Mouse (Mus musculus) gastrocnemius, postnatal 25 days (tissue): ENCODE data around the gene Gm49398. TPM values are rescaled to one million over a fixed set of nuclear protein-coding genes. Genes with fewer than 3 reads are reported as not detected.

Experiments
- DNase-seq: peaks from one replicate; pipeline ENCODE4 v3.0.0; 2022
- long read RNA-seq, 2 experiments: library from polyadenylated mRNA; stranded (forward); transcript quantifications; one replicate each; pipeline ENCODE4 v2.0.0; 2021
- microRNA-seq, 2 experiments: library from miRNA; unstranded; fragments of <30 nt; microRNA quantifications; one replicate each; pipeline ENCODE4 v1.2.0; 2021; ENCODE audit warnings: borderline replicate concordance in 2 of 2
- total RNA-seq, 2 experiments: library from RNA; stranded (reverse); gene quantifications; 1 replicate in 1 of 2; 2 replicates in 1 of 2; pipeline ENCODE4 v1.2.3; 2021

Gene Gm49398
- not detected for total RNA-seq
- long read RNA-seq, experiment 1 = 0 reads
- long read RNA-seq, experiment 2 = 0 reads

DNA sequence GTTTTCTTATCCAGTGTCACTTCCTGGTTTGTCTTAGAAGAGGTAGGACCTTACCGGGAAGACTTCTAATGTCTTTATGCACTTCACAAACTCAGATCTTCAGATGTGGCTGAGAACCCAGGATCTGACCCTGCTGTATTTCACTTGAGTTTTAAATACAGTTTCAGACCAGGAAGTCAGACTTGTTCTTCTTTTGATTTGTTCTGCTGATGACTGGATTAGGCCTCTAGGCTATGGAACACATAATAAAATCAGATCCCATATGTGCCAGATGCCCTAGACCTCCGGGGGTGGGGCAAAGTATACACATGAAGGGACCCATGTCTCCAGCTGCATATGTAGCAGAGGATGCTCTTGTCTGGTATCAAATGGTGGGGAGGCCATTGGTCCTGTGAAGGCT is at the start of gene Gm49398:
TSS of gene Gm49398 (minus strand) at position 101 of the 400 bp plus-strand sequence.
- no peak for DNase-seq

- no peak for DNase-seq
These were observed 33.4 kb downstream of the Gm49398 start, which contains the start of gene Cts8 for GRCm38 (mm10) chr13:61255258-61255657. TSS of gene Cts8 (minus strand) at chr13:61255358.

DNA sequence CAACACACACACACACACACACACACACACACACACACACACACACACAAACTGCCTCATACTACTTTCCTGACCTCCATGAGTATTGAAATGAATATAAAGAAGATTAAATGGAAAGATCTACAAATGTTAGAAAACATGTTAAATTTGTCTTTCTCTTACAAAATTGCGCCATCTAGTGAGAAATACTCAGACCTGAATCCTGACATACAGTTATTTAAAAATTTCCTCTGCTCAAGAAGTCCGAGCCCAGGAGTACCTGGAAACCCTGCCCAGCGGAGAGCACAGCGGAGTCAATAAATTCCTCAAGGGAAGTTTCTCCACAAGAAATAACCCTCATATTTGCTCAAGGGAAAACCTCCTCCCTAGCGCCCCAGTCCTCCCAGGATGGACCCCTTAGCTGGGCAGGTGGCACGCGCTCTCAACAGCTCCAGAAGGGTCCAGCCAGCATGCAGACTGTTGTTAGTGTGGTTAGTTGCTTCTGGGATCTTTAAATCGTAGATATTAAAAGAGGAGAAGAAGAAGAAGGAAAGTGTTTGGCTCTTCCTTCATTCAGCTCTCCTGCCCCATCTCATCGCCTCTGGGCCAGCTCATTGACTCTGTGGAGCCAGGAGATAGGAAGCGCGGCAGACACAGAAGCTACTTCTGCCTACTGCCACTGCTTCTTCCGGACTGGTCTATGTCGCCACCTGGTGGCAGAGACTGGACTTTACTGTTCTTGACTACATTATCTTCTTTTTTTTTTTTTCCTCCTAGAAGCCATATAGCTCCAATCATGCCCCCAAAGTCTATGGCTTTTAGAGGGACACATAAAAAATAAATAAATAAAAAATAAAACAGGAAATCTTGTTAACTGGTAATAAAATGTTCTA is 47.3 kb downstream of the Gm49398 start:
- DNase-seq = no peak

GRCm38 (mm10) chr13:61203310-61203709 is 85.3 kb downstream of the Gm49398 start, which contains the start of gene Cts6:
TSS of gene Cts6 (minus strand) at chr13:61203410.
- no peak for DNase-seq

Small RNA genes lying within 50 kb of the gene (microRNA-seq; reads per million reads assigned to microRNA genes)
- 0 reads per million in 2 experiments for gene Gm27704

Other genes with a start within 250 kb of the Gm49398 start
- gene Ctsq, start 248.2 kb downstream of the Gm49398 start, total RNA-seq = not detected
- not detected for gene Ctsr, start 124.6 kb downstream of the Gm49398 start, total RNA-seq
- gene Cts6, start 85.4 kb downstream of the Gm49398 start, total RNA-seq = not detected
- not detected for gene Cts8, start 33.5 kb downstream of the Gm49398 start, total RNA-seq
- gene Cts7, start 69.4 kb upstream of the Gm49398 start, total RNA-seq = not detected